Mouse (Mus musculus): Measurements from ENCODE around the gene Tsx.

DNA sequence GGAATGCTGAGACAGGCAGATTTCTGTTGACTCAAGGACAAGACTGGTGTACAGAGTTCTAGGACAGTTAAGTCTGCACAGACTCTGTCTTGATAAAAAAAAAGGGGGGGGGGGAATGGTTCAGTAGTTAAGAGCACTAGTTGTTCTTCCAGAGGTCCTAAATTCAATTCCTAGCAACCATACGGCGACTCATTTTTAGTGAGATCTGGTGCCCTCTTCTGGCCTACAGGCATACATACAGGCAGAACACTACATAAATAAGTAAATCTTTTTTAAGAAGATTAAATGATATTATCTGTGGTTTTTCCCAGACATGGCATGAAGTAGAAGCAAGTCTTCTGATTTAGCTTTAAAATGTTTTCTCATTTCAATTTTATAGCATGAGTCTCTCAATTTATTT is 42.6 kb upstream of the Tsx start:
- no peak for TF ChIP-seq CTCF (IDR thresholded peaks at IDR 0.05; ENCODE audit: control insufficient read depth, insufficient read depth, insufficient read length)
- TF ChIP-seq USF1 (IDR thresholded peaks at IDR 0.05; ENCODE audit: low read depth): no peak
- TF ChIP-seq MYOG (IDR thresholded peaks at IDR 0.05; ENCODE audit: control insufficient read depth, extremely low read depth, insufficient read length): no peak
- TF ChIP-seq MAX (IDR thresholded peaks at IDR 0.05): no peak
- no peak for TF ChIP-seq MYOD1 (IDR thresholded peaks at IDR 0.05; ENCODE audit: control insufficient read depth, insufficient read length, low read depth)
- TF ChIP-seq CEBPB (IDR thresholded peaks at IDR 0.05; ENCODE audit: low read depth): no peak

All from C2C12 (cell line).